Mouse (Mus musculus): ENCODE results near the gene Mapk11.

DNA sequence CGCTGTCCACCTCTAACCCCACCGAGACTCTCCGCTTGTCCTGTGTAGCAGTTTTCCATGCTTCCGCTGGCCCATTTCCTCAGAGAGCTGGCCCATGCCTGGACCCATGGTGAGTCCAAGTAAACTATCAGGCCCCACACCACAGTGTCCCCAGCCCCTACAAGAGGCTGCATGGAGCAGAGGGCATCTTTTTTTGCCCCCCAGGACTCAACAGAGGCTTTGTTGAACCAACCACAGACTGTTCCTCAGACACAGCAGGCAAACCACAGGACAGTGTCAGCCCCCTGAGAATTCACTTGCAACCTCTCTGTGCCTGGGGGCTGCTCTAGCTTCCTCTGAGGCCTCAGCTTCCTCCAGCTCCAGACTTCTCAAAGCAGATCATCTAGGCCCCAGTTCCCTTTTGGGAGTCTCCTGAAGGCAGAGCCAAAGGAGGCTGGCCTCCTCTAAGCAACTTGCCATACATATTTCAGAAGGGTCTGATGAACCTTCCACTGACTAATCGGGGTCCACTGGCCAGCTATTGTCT, 22.2 kb upstream of the Mapk11 start:
- TF ChIP-seq CTCF (conservative IDR thresholded peaks at IDR 0.05; ENCODE audit: insufficient read depth, insufficient read length, low read depth, low read length) (no peak), POLR2A (IDR thresholded peaks at IDR 0.05; ENCODE audit: low read depth, low read length) (no peak)

Measured in kidney, adult 2 months (tissue).